Mouse (Mus musculus) lung, postnatal 36 days (tissue): Measurements from ENCODE around the gene Ctnnb1.

Source experiments
- DNase-seq: peaks from one replicate; pipeline ENCODE4 v3.0.0; 2022; ENCODE audit warnings: mixed read lengths

Gene Ctnnb1

GRCm38 (mm10) chr9:120930021-120930420 is 1.0 kb downstream of the Ctnnb1 start:
- DNase-seq: no peak

GRCm38 (mm10) chr9:120930811-120931210 is 1.8 kb downstream of the Ctnnb1 start:
- no peak for DNase-seq

- DNase-seq: no peak
These were observed 3.4 kb downstream of the Ctnnb1 start for GRCm38 (mm10) chr9:120932371-120932770.

GRCm38 (mm10) chr9:120932797-120933586 is 4.0 kb downstream of the Ctnnb1 start:
- DNase-seq: peak; percentile 95

- DNase-seq: no peak
These were observed 4.5 kb downstream of the Ctnnb1 start for GRCm38 (mm10) chr9:120933587-120933885.

- peak; percentile 46 for DNase-seq
These were observed 5.1 kb downstream of the Ctnnb1 start for GRCm38 (mm10) chr9:120933886-120934758.

GRCm38 (mm10) chr9:120934821-120935633 is 6.0 kb downstream of the Ctnnb1 start:
- DNase-seq: no peak

GRCm38 (mm10) chr9:120935634-120935922 is 6.6 kb downstream of the Ctnnb1 start:
- peak; percentile 38 for DNase-seq

GRCm38 (mm10) chr9:120936351-120936750 is 7.3 kb downstream of the Ctnnb1 start:
- peak; percentile 88 for DNase-seq

- no peak for DNase-seq
These were observed 11.8 kb downstream of the Ctnnb1 start for GRCm38 (mm10) chr9:120940858-120941257.

- DNase-seq: no peak
These were observed 14.7 kb downstream of the Ctnnb1 start for GRCm38 (mm10) chr9:120943757-120944156.

- DNase-seq: no peak
These were observed 15.2 kb downstream of the Ctnnb1 start for GRCm38 (mm10) chr9:120944211-120944610.

- DNase-seq: no peak
These were observed 17.1 kb downstream of the Ctnnb1 start for GRCm38 (mm10) chr9:120946131-120946530.

- DNase-seq: no peak
These were observed 19.8 kb downstream of the Ctnnb1 start for GRCm38 (mm10) chr9:120948832-120949231.

GRCm38 (mm10) chr9:120950761-120951160 is 21.7 kb downstream of the Ctnnb1 start:
- no peak for DNase-seq

GRCm38 (mm10) chr9:120951947-120952346 is 22.9 kb downstream of the Ctnnb1 start:
- DNase-seq: no peak

GRCm38 (mm10) chr9:120958051-120958450 is 29.0 kb downstream of the Ctnnb1 start:
- no peak for DNase-seq

- DNase-seq: no peak
These were observed 29.5 kb downstream of the Ctnnb1 start for GRCm38 (mm10) chr9:120958560-120958959.

GRCm38 (mm10) chr9:120959225-120959624 is 30.2 kb downstream of the Ctnnb1 start:
- DNase-seq: no peak

- no peak for DNase-seq
These were observed 31.6 kb downstream of the Ctnnb1 start for GRCm38 (mm10) chr9:120960611-120961010.

- no peak for DNase-seq
These were observed 32.5 kb downstream of the Ctnnb1 start for GRCm38 (mm10) chr9:120961466-120961865.

- DNase-seq: peak; percentile 88
These were observed 33.1 kb downstream of the Ctnnb1 start for GRCm38 (mm10) chr9:120961969-120962700.

- no peak for DNase-seq
These were observed 34.1 kb downstream of the Ctnnb1 start for GRCm38 (mm10) chr9:120963104-120963503.
